Mouse (Mus musculus): ENCODE data around the gene Ppme1. TPM values are rescaled to one million over a fixed set of nuclear protein-coding genes. Genes with fewer than 3 reads are reported as not detected.

Gene Ppme1
- total RNA-seq (2018; cell fraction: chromatin; rRNA removed) = 10 to 100 TPM in 24 of 26 experiments, 1 to 10 TPM in 2; 6.9 to 47.6 (median 25.9) TPM
- 10 to 100 TPM; 16.6 to 25.6 (median 21.6) TPM for total RNA-seq (2018; cell fraction: cytosol; rRNA removed)
- 10 to 100 TPM; 14.8 to 51.7 (median 21.6) TPM for total RNA-seq (2018; cell fraction: nucleus; rRNA removed)
- polyA plus RNA-seq (2018) = 21.1 to 34.9 TPM (median 23.0 TPM) in 3 replicates

DNA sequence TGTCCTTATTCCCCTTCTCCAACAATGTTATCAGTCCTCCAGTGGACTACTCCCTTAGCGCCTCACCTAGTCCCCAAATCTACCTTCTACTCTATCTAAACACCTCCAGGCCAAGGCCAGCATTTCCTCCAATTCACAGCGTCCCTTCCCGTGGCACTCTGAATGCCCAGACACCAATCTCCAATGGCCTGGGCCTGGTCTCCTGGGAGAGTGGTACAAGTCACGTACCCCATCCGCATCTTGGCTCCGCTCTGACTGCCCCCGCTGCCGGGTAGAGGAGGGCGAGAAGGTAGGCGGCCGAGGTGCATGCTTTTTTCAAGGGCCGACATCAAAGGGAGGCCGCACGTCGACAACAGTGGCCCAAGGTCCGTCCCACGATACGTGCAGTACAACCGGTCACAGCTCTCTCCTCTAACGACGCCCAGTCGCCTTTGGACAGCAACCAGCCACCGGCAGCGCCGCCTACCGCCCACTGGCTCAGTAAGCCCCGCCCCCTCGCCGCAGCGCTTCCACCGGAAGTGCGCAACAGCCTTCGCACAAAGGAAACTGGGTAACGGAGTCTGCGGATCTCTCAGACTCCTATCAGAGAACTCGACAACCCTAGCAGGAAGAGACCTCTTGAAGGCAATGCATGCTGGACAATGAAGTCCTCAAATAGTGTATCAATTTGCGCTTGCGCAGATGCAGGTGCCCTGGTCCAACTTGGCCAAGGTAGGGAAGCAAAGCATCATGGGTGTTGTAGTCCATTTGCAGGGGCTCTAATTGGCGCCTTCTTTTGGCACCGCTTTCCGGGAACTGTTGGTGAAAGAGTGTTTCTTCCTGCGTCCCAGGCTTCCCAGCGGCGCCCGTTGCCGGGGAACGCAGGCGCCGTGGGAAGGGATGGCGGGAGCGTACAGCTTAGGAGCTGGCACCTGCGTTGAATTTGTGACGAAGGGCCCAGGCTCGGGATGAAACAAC is at the start of gene Ppme1, which contains the start of gene C2cd3:
Ppme1 (minus strand) TSS at position 813 of the 957 bp plus-strand sequence.
C2cd3 (plus strand) TSS at position 739 of the 957 bp plus-strand sequence.
- H3K4me3 ChIP-seq (ENCODE audit: inconsistent target) = peak within 1 kb of the TSS; percentile 82
- H3K36me3 ChIP-seq (ENCODE audit: inconsistent target) = 0 out of 2 replicates have a peak, but pooled peaks cover 6% of the 10 kb centered on the region
- WGBS (ENCODE audit: missing documents) = under 1% methylated on average over 54 of the region's 54 CpGs
- H3K27ac ChIP-seq = peak within 1 kb of the TSS; percentile 54
- peaks cover 47% of the 10 kb centered on the region for H3K79me2 ChIP-seq (ENCODE audit: inconsistent target)

- WGBS (ENCODE audit: missing documents) = 99% methylated on average over 4 of the region's 4 CpGs
- Histone ChIP-seq H3K36me3 (ENCODE audit: inconsistent target) (peaks cover 60% of the 10 kb centered on the region), H3K4me3 (ENCODE audit: inconsistent target) (no peak overlapping the region)
Observed at GRCm38 (mm10) chr7:100408684-100409083, 36.6 kb upstream of the Ppme1 start.

DNA sequence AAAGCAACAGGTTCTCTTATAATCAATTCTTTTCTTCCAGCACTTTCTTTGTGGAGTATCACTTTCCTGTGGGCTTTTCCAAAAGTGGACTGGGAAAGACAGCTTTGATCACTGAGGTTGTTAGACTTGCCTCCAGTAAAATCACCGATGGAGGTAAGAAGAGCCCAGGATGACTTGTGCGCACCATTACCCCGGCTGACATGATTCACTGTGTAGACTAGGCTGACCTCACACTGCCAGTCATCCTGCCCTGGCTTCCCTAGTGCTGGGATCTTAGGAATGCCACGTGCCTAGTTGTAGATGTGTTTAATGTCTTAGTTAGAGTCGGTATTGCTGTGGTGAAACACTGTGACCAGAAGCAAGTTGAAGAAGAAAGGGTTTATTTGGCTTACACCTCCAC is 35.6 kb upstream of the Ppme1 start:
- Histone ChIP-seq H3K79me2 (ENCODE audit: inconsistent target) (no peaks in the 10 kb centered on the region), H3K36me3 (ENCODE audit: inconsistent target) (peaks cover 54% of the 10 kb centered on the region), H3K27ac (no peak overlapping the region), H3K4me3 (ENCODE audit: inconsistent target) (no peak overlapping the region)
- WGBS (ENCODE audit: missing documents) = 89% methylated on average over 5 of the region's 5 CpGs

More at GRCm38 (mm10) chr7:100408684-100409083, 36.6 kb upstream of the Ppme1 start:
- H3K27ac ChIP-seq = no peak overlapping the region
- H3K79me2 ChIP-seq (ENCODE audit: inconsistent target) = no peaks in the 10 kb centered on the region

DNA sequence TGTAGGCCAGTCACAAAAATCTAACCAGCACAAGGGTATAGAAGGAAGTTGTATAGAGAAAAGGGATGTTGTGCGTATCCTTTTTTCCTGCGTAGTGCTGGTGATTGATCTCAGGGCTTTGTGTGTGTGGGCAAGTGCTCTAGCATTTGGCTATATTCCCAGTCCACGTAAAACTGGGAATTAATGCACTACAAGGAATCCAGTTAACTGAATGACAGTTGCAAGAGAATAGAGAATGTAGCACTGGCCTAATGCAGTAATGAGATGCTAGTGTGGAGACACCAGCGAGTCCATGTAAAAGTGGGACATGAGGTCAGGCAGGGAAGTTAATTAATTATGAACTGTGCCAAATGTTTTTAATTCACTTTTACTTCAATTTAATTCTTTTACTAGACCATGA is 30.6 kb upstream of the Ppme1 start:
- 89% methylated on average over 4 of the region's 4 CpGs for WGBS (ENCODE audit: missing documents)
- Histone ChIP-seq H3K79me2 (ENCODE audit: inconsistent target) (no peaks in the 10 kb centered on the region), H3K36me3 (ENCODE audit: inconsistent target) (peaks cover 31% of the 10 kb centered on the region), H3K27ac (no peak overlapping the region), H3K4me3 (ENCODE audit: inconsistent target) (no peak overlapping the region)

GRCm38 (mm10) chr7:100400899-100401539 is 28.9 kb upstream of the Ppme1 start:
- 94% methylated on average over 4 of the region's 4 CpGs for WGBS (ENCODE audit: missing documents)
- Histone ChIP-seq H3K27ac (no peak overlapping the region), H3K36me3 (ENCODE audit: inconsistent target) (peaks cover 18% of the 10 kb centered on the region; the same call in 1 of the 2 replicates), H3K4me3 (ENCODE audit: inconsistent target) (no peak overlapping the region), H3K79me2 (ENCODE audit: inconsistent target) (no peaks in the 10 kb centered on the region)

- Histone ChIP-seq H3K36me3 (ENCODE audit: inconsistent target) (peaks cover 24% of the 10 kb centered on the region), H3K27ac (no peak overlapping the region), H3K79me2 (ENCODE audit: inconsistent target) (no peaks in the 10 kb centered on the region), H3K4me3 (ENCODE audit: inconsistent target) (no peak overlapping the region)
- WGBS (ENCODE audit: missing documents) = 98% methylated on average over 8 of the region's 8 CpGs
Observed at GRCm38 (mm10) chr7:100399231-100399913, 27.3 kb upstream of the Ppme1 start.

DNA sequence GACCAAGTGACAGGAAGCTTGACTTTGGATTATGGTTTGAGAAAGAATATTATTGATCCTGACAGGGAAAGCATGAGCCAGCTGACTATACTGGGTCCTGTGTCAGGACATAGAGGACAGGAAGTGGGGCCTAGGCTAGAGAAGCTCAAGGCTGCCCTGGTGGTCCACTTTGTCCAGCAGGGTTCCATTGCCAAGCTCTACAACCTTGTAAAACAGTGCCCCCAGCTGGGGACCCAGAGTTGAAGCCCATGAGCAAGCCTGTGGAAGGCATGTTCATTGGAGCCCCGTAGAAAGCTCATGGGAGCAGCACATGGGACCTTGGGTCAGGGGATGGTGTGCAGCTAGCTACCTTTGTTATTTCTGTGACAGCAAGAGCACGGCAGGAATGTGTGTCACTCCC is 20.2 kb upstream of the Ppme1 start:
- H3K36me3 ChIP-seq (ENCODE audit: inconsistent target) = peaks cover 33% of the 10 kb centered on the region
- WGBS (ENCODE audit: missing documents) = 100% methylated on average over 2 of the region's 2 CpGs
- H3K27ac ChIP-seq = no peak overlapping the region
- no peak overlapping the region for H3K4me3 ChIP-seq (ENCODE audit: inconsistent target)
- no peaks in the 10 kb centered on the region for H3K79me2 ChIP-seq (ENCODE audit: inconsistent target)

DNA sequence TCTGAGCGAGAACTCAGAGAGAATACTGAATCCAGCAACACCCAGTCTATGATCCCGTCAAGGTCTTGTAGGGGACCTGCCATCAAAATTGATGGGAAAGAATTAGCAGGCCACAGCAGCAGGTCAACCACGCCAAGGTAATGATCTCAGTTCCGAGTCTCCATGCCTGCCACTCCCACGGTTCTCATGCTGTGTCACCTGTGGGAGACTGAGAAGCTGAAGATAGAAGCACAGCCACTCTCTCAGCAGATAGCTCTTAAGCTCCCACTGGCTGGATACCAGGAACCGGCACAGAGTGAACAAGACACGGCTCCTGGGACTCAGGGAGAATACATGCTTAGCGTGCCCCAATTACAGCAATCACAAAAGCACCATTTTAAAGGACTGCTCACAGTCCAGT is 18.1 kb upstream of the Ppme1 start:
- Histone ChIP-seq H3K79me2 (ENCODE audit: inconsistent target) (no peaks in the 10 kb centered on the region), H3K36me3 (ENCODE audit: inconsistent target) (peaks cover 28% of the 10 kb centered on the region), H3K27ac (no peak overlapping the region), H3K4me3 (ENCODE audit: inconsistent target) (no peak overlapping the region)
- 95% methylated on average over 8 of the region's 8 CpGs for WGBS (ENCODE audit: missing documents)

GRCm38 (mm10) chr7:100388174-100388573 is 16.1 kb upstream of the Ppme1 start:
- 97% methylated on average over 2 of the region's 2 CpGs for WGBS (ENCODE audit: missing documents)
- Histone ChIP-seq H3K27ac (no peak overlapping the region), H3K79me2 (ENCODE audit: inconsistent target) (no peaks in the 10 kb centered on the region), H3K4me3 (ENCODE audit: inconsistent target) (no peak overlapping the region), H3K36me3 (ENCODE audit: inconsistent target) (peaks cover 28% of the 10 kb centered on the region)

- H3K27ac ChIP-seq = no peak overlapping the region
- H3K4me3 ChIP-seq (ENCODE audit: inconsistent target) = no peak overlapping the region
- no peaks in the 10 kb centered on the region for H3K79me2 ChIP-seq (ENCODE audit: inconsistent target)
- WGBS (ENCODE audit: missing documents) = 7% methylated on average over 2 of the region's 2 CpGs
- H3K36me3 ChIP-seq (ENCODE audit: inconsistent target) = peaks cover 24% of the 10 kb centered on the region; the same call in 1 of the 2 replicates
Observed at GRCm38 (mm10) chr7:100383207-100383606, 11.1 kb upstream of the Ppme1 start.

DNA sequence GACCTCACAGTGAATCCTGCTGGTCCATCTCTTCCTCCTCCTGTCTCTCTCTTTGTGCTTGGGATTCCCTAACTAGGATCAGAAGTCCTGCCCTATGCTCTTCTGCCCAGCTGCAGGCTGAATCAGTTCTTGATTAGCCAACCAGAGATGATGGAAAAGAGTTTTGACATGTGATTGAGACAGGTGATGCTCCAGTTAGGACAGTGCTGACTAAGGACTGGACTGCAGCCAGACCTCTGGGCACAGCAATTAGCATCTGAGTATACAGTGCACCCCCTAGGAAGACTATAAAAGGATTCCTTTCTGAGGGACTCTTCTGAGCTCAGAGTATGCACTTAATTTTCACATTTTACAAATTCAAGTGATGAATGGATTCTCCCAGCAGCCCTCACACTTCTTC is 9.1 kb upstream of the Ppme1 start:
- Histone ChIP-seq H3K79me2 (ENCODE audit: inconsistent target) (no peaks in the 10 kb centered on the region), H3K36me3 (ENCODE audit: inconsistent target) (peaks cover 33% of the 10 kb centered on the region; the same call in 1 of the 2 replicates), H3K4me3 (ENCODE audit: inconsistent target) (no peak overlapping the region), H3K27ac (no peak overlapping the region)

DNA sequence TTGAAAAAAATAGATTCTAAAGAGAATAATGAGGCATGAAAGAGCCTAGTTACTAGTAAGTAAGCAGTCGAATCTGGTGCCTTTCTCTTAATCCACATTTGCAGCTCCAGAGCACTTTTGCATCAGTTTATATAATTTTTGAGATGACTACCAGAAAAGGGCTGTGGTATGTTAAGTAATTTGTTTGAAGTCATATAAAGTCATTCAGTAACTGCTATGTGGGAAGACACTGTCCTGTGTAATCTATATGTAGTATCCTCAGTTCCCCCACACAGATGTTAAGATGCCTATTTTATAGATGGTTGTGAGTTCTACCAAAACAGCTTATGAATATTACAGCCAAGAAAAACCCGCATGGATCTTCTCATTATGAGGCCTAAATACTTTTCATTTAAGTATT is 6.2 kb upstream of the Ppme1 start:
- H3K4me3 ChIP-seq (ENCODE audit: inconsistent target) = no peak overlapping the region
- 83% methylated on average over 2 of the region's 2 CpGs for WGBS (ENCODE audit: missing documents)
- H3K27ac ChIP-seq = no peak overlapping the region
- H3K36me3 ChIP-seq (ENCODE audit: inconsistent target) = peaks cover 39% of the 10 kb centered on the region; the same call in 1 of the 2 replicates
- H3K79me2 ChIP-seq (ENCODE audit: inconsistent target) = peaks cover 4% of the 10 kb centered on the region; the same call in 1 of the 2 replicates

- peak overlapping the region; percentile 77 for H3K4me3 ChIP-seq (ENCODE audit: inconsistent target)
- peaks cover 47% of the 10 kb centered on the region for H3K79me2 ChIP-seq (ENCODE audit: inconsistent target)
- H3K27ac ChIP-seq = peak overlapping the region; percentile 49
- H3K36me3 ChIP-seq (ENCODE audit: inconsistent target) = peaks cover 13% of the 10 kb centered on the region; the same call in 1 of the 2 replicates
- WGBS (ENCODE audit: missing documents) = 9% methylated on average over 17 of the region's 17 CpGs
Observed at GRCm38 (mm10) chr7:100372452-100372980, 409 bp upstream of the Ppme1 start.

DNA sequence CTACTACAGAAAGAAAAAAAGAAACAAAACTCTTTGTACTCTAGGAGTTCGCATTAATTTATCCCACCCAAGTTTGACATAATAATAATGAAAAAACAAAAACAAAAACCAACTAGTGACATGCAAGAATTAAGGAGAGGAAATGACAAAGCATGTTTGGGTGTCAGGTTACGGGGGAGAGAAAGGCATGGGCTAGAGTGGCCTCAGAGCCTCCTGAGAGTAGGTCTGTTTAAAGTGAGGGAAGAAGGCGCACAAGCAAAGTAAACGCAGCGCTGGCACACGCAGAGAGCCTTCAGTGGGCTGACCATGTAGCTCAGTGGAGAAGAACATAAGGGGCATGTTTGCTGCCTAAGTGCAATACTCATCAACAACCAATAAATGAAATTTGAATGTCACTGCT is 7.2 kb downstream of the Ppme1 start:
- 44% methylated on average over 6 of the region's 6 CpGs for WGBS (ENCODE audit: missing documents)
- peaks cover 28% of the 10 kb centered on the region for H3K79me2 ChIP-seq (ENCODE audit: inconsistent target)
- no peaks in the 10 kb centered on the region for H3K36me3 ChIP-seq (ENCODE audit: inconsistent target)
- no peak overlapping the region for H3K4me3 ChIP-seq (ENCODE audit: inconsistent target)
- no peak overlapping the region for H3K27ac ChIP-seq

All from macrophage (primary cell).